Mouse (Mus musculus) forebrain, embryonic 13.5 days (tissue): ENCODE data around the gene Dgkd. TPM values are rescaled to one million over a fixed set of nuclear protein-coding genes. Genes with fewer than 3 reads are reported as not detected.

ENCODE experiments used
- ATAC-seq: fragments of 200-750 bp; cut with Nextera tagmentation; 2 replicates; pipeline ENCODE4 v1.8.0; 2017
- H3K27ac ChIP-seq: fragments of 300-500 bp; sonication (generic); 2 replicates; pipeline ENCODE4 v1.5.1; 2015; ENCODE audit warnings: inconsistent platforms, mild to moderate bottlenecking, moderate library complexity
- H3K27me3 ChIP-seq: fragments of 300-500 bp; sonication (generic); 2 replicates; pipeline ENCODE4 v1.6.1; 2015; ENCODE audit warnings: mild to moderate bottlenecking, inconsistent platforms
- H3K36me3 ChIP-seq: fragments of 300-500 bp; sonication (generic); 2 replicates; pipeline ENCODE4 v1.6.1; 2015; ENCODE audit warnings: mild to moderate bottlenecking, inconsistent platforms; ENCODE audit not compliant: poor library complexity, severe bottlenecking
- H3K4me1 ChIP-seq: fragments of 300-500 bp; sonication (generic); 2 replicates; pipeline ENCODE4 v1.6.1; 2015; ENCODE audit warnings: inconsistent platforms
- H3K4me2 ChIP-seq: fragments of 300-500 bp; sonication (generic); 2 replicates; pipeline ENCODE4 v1.6.1; 2015; ENCODE audit warnings: inconsistent platforms, mild to moderate bottlenecking, moderate library complexity
- H3K4me3 ChIP-seq: fragments of 300-500 bp; sonication (generic); 2 replicates; pipeline ENCODE4 v1.5.1; 2015; ENCODE audit warnings: mild to moderate bottlenecking, inconsistent platforms
- H3K9ac ChIP-seq: fragments of 300-500 bp; sonication (generic); 2 replicates; pipeline ENCODE4 v1.6.1; 2015; ENCODE audit warnings: mild to moderate bottlenecking, inconsistent platforms
- H3K9me3 ChIP-seq: fragments of 300-500 bp; sonication (generic); replicated peaks from 2 replicates; pipeline ENCODE4 v1.6.1; 2016; ENCODE audit warnings: inconsistent platforms
- WGBS: fragments of 180-500 bp; shearing (Covaris S2); methylation state at CpG from one replicate; pipeline ENCODE4 v1.1.7; 2015; 5-methylcytosine and 5-hydroxymethylcytosine counted together
- polyA plus RNA-seq: library from polyadenylated mRNA; unstranded; fragments of >200 nt; fragmentation: Nextera tagmentation; extraction: Ambion mirVana; gene quantifications from 2 replicates; pipeline ENCODE4 v1.2.1, GENCODE M21; 2015

Gene Dgkd
- polyA plus RNA-seq, 1 experiment from 2014 or later: 36.6 TPM

GRCm38 (mm10) chr1:87828185-87828584, 24.9 kb upstream of the Dgkd start:
- Histone ChIP-seq H3K36me3 (no peaks in the 10 kb centered on the region), H3K9me3 (no peaks in the 10 kb centered on the region), H3K27me3 (no peaks in the 10 kb centered on the region), H3K27ac (no peak overlapping the region), H3K4me2 (no peak overlapping the region), H3K4me3 (no peak overlapping the region), H3K9ac (no peak overlapping the region), H3K4me1 (0 out of 2 replicates have a peak, but pooled peaks cover 8% of the 10 kb centered on the region)
- 85% methylated on average over 9 of the region's 9 CpGs for WGBS
- ATAC-seq: no peak

GRCm38 (mm10) chr1:87828926-87829580, 24.0 kb upstream of the Dgkd start:
- Histone ChIP-seq H3K9ac (no peak overlapping the region), H3K27me3 (no peaks in the 10 kb centered on the region), H3K9me3 (no peaks in the 10 kb centered on the region), H3K36me3 (no peaks in the 10 kb centered on the region), H3K27ac (no peak overlapping the region), H3K4me2 (no peak overlapping the region), H3K4me3 (no peak overlapping the region), H3K4me1 (0 out of 2 replicates have a peak, but pooled peaks cover 8% of the 10 kb centered on the region)
- ATAC-seq: no peak
- 41% methylated on average over 7 of the region's 7 CpGs for WGBS

- Histone ChIP-seq H3K4me1 (0 out of 2 replicates have a peak, but pooled peaks cover 8% of the 10 kb centered on the region), H3K36me3 (no peaks in the 10 kb centered on the region), H3K4me3 (no peak overlapping the region), H3K9ac (no peak overlapping the region), H3K9me3 (no peaks in the 10 kb centered on the region), H3K27me3 (no peaks in the 10 kb centered on the region), H3K4me2 (no peak overlapping the region), H3K27ac (no peak overlapping the region)
- ATAC-seq: no peak
- WGBS: 57% methylated on average over 6 of the region's 6 CpGs
Measured at GRCm38 (mm10) chr1:87829621-87830211, 23.4 kb upstream of the Dgkd start.

- ATAC-seq: no peak
- no peaks in the 10 kb centered on the region for H3K4me1 ChIP-seq
- 90% methylated on average over 1 of the region's 1 CpGs for WGBS
Measured at GRCm38 (mm10) chr1:87836453-87836852, 16.6 kb upstream of the Dgkd start.

GRCm38 (mm10) chr1:87837018-87837417, 16.1 kb upstream of the Dgkd start:
- no peak overlapping the region for H3K4me3 ChIP-seq
- no peak overlapping the region for H3K27ac ChIP-seq
- H3K9me3 ChIP-seq: no peaks in the 10 kb centered on the region
- no peaks in the 10 kb centered on the region for H3K4me1 ChIP-seq
- no peak overlapping the region for H3K4me2 ChIP-seq
- no peak overlapping the region for H3K9ac ChIP-seq
- WGBS: 41% methylated on average over 5 of the region's 5 CpGs
- no peaks in the 10 kb centered on the region for H3K27me3 ChIP-seq
- no peak for ATAC-seq
- no peaks in the 10 kb centered on the region for H3K36me3 ChIP-seq

More at GRCm38 (mm10) chr1:87836453-87836852, 16.6 kb upstream of the Dgkd start:
- Histone ChIP-seq H3K4me3 (no peak overlapping the region), H3K9me3 (no peaks in the 10 kb centered on the region), H3K4me2 (no peak overlapping the region), H3K27ac (no peak overlapping the region), H3K36me3 (no peaks in the 10 kb centered on the region), H3K9ac (no peak overlapping the region), H3K27me3 (no peaks in the 10 kb centered on the region)

GRCm38 (mm10) chr1:87840411-87841208, 12.5 kb upstream of the Dgkd start:
- Histone ChIP-seq H3K4me2 (no peak overlapping the region), H3K9me3 (no peaks in the 10 kb centered on the region), H3K36me3 (no peaks in the 10 kb centered on the region), H3K4me1 (no peaks in the 10 kb centered on the region), H3K27ac (no peak overlapping the region), H3K9ac (no peak overlapping the region), H3K27me3 (no peaks in the 10 kb centered on the region), H3K4me3 (no peak overlapping the region)
- 88% methylated on average over 11 of the region's 11 CpGs for WGBS
- no peak for ATAC-seq

GRCm38 (mm10) chr1:87846801-87847474, 6.1 kb upstream of the Dgkd start:
- no peaks in the 10 kb centered on the region for H3K27me3 ChIP-seq
- H3K9me3 ChIP-seq: no peaks in the 10 kb centered on the region
- ATAC-seq: no peak
- H3K4me2 ChIP-seq: no peak overlapping the region
- no peaks in the 10 kb centered on the region for H3K36me3 ChIP-seq
- no peak overlapping the region for H3K9ac ChIP-seq
- no peaks in the 10 kb centered on the region for H3K4me1 ChIP-seq
- H3K4me3 ChIP-seq: no peak overlapping the region
- H3K27ac ChIP-seq: no peak overlapping the region
- 65% methylated on average over 2 of the region's 2 CpGs for WGBS

GRCm38 (mm10) chr1:87847475-87848168, 5.5 kb upstream of the Dgkd start:
- no peak overlapping the region for H3K27ac ChIP-seq
- H3K9me3 ChIP-seq: no peaks in the 10 kb centered on the region
- no peaks in the 10 kb centered on the region for H3K36me3 ChIP-seq
- no peak overlapping the region for H3K4me2 ChIP-seq
- ATAC-seq: no peak
- no peak overlapping the region for H3K4me3 ChIP-seq
- H3K27me3 ChIP-seq: no peaks in the 10 kb centered on the region
- 68% methylated on average over 4 of the region's 4 CpGs for WGBS
- peaks cover 3% of the 10 kb centered on the region; the same call in 1 of the 2 replicates for H3K4me1 ChIP-seq
- H3K9ac ChIP-seq: no peak overlapping the region

- Histone ChIP-seq H3K27ac (no peak overlapping the region), H3K9ac (no peak overlapping the region), H3K4me1 (peaks cover 5% of the 10 kb centered on the region; the same call in 1 of the 2 replicates), H3K4me3 (no peak overlapping the region), H3K4me2 (no peak overlapping the region), H3K9me3 (no peaks in the 10 kb centered on the region), H3K36me3 (no peaks in the 10 kb centered on the region), H3K27me3 (no peaks in the 10 kb centered on the region)
- ATAC-seq: no peak
- 60% methylated on average over 11 of the region's 11 CpGs for WGBS
Measured at GRCm38 (mm10) chr1:87848237-87848996, 4.7 kb upstream of the Dgkd start.

- H3K9me3 ChIP-seq: no peaks in the 10 kb centered on the region
- peaks cover 11% of the 10 kb centered on the region for H3K4me1 ChIP-seq
- 87% methylated on average over 5 of the region's 5 CpGs for WGBS
- H3K36me3 ChIP-seq: no peaks in the 10 kb centered on the region
- H3K4me2 ChIP-seq: no peak overlapping the region
- no peak for ATAC-seq
- H3K4me3 ChIP-seq: no peak overlapping the region
- H3K27me3 ChIP-seq: no peaks in the 10 kb centered on the region
- no peak overlapping the region for H3K27ac ChIP-seq
- H3K9ac ChIP-seq: no peak overlapping the region
Measured at GRCm38 (mm10) chr1:87849278-87849677, 3.8 kb upstream of the Dgkd start.

- Histone ChIP-seq H3K4me3 (no peak overlapping the region), H3K4me2 (no peak overlapping the region), H3K36me3 (no peaks in the 10 kb centered on the region), H3K27ac (no peak overlapping the region), H3K4me1 (peaks cover 25% of the 10 kb centered on the region), H3K27me3 (no peaks in the 10 kb centered on the region), H3K9me3 (no peaks in the 10 kb centered on the region), H3K9ac (no peak overlapping the region)
- WGBS: 91% methylated on average over 3 of the region's 3 CpGs
- no peak for ATAC-seq
Measured at GRCm38 (mm10) chr1:87851344-87851743, 1.7 kb upstream of the Dgkd start.
